Mouse (Mus musculus) small intestine, adult 2 months (tissue): ENCODE data around the gene Mrps9. TPM values are rescaled to one million over a fixed set of nuclear protein-coding genes. Genes with fewer than 3 reads are reported as not detected.

Experiments used
- H3K27ac ChIP-seq: fragments of 200-500 bp; 2 replicates; pipeline ENCODE4 v1.5.1; 2012; ENCODE audit warnings: low read depth, low read length, control low read depth, inconsistent platforms; ENCODE audit not compliant: insufficient read depth
- H3K27me3 ChIP-seq: fragments of 200-500 bp; 2 replicates; pipeline ENCODE4 v1.6.1; 2012; ENCODE audit warnings: mild to moderate bottlenecking, moderate library complexity, low read length, inconsistent platforms; ENCODE audit not compliant: control insufficient read depth, insufficient read depth
- H3K36me3 ChIP-seq: fragments of 200-500 bp; 2 replicates; pipeline ENCODE4 v1.6.1; 2012; ENCODE audit warnings: mild to moderate bottlenecking, low read length, control low read depth, inconsistent platforms; ENCODE audit not compliant: control insufficient read depth, insufficient read depth
- H3K4me1 ChIP-seq: fragments of 200-500 bp; 2 replicates; pipeline ENCODE4 v1.6.1; 2012; ENCODE audit warnings: low read length, inconsistent platforms, mixed read lengths; ENCODE audit not compliant: control insufficient read depth, insufficient read depth, insufficient read length
- H3K4me3 ChIP-seq: fragments of 200-500 bp; 2 replicates; pipeline ENCODE4 v1.5.1; 2012; ENCODE audit warnings: low read depth, mild to moderate bottlenecking, control low read depth, inconsistent platforms, low read length, moderate library complexity
- CTCF ChIP-seq: fragments of 200-500 bp; IDR thresholded peaks from 2 replicates; pipeline ENCODE4 v1.5.1; 2012; ENCODE audit warnings: low read depth, mild to moderate bottlenecking, control low read depth, inconsistent platforms, low read length, moderate library complexity, mixed read lengths; ENCODE audit not compliant: insufficient replicate concordance, insufficient read length; ENCODE audit errors: extremely low read depth
- POLR2A ChIP-seq: fragments of 200-500 bp; IDR thresholded peaks from 2 replicates; pipeline ENCODE4 v1.6.1; 2012; ENCODE audit warnings: low read depth, mild to moderate bottlenecking, control low read depth, inconsistent platforms, low read length, moderate library complexity
- WGBS: fragments of 180-500 bp; shearing (Covaris S2); methylation state at CpG from one replicate; pipeline ENCODE4 v1.1.7; 2018; 5-methylcytosine and 5-hydroxymethylcytosine counted together
- polyA plus RNA-seq: library from polyadenylated mRNA; depleted of rRNA; stranded (reverse); fragments of >200 nt; gene quantifications from 2 replicates; pipeline ENCODE4 v1.2.3, GENCODE M21; 2012

The Mrps9 gene
- polyA plus RNA-seq, 1 experiment = 16.2 TPM

DNA sequence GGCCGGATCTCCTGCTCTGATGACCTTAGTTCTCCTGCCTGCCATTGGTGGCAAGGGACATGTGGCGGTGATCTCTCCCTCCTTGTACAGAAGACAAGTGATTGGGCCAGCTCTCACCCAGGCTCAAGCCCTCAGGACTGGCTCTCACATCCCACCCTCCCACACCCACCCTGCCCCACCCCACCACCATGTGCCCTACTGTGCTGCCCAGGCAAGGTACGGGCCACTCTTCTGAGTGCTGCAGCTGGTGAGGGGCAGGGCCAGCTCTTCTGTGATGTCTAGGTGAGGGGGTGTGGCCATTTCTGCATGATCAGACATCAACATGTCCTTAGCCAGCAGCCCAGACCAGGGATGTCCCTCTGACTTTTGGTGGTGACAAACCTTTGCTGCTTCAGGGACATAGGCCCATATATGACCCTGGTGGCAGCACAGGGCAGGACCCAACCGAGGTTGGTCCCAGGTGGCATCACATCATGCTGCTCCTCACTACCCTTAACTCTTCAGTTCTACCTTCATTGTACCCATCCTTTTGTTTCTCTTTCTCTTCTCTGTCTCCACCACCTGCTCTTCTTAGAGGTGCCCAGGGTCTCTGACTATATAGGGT is 14.4 kb downstream of the Mrps9 start:
- TF ChIP-seq CTCF = no peak
- no peak for TF ChIP-seq POLR2A
- 93% methylated on average over 4 of the region's 4 CpGs for WGBS
- no peaks in the 10 kb centered on the region for H3K27me3 ChIP-seq
- peaks cover 20% of the 10 kb centered on the region for H3K36me3 ChIP-seq
- H3K27ac ChIP-seq = no peak overlapping the region
- H3K4me1 ChIP-seq = no peaks in the 10 kb centered on the region
- H3K4me3 ChIP-seq = no peak overlapping the region

DNA sequence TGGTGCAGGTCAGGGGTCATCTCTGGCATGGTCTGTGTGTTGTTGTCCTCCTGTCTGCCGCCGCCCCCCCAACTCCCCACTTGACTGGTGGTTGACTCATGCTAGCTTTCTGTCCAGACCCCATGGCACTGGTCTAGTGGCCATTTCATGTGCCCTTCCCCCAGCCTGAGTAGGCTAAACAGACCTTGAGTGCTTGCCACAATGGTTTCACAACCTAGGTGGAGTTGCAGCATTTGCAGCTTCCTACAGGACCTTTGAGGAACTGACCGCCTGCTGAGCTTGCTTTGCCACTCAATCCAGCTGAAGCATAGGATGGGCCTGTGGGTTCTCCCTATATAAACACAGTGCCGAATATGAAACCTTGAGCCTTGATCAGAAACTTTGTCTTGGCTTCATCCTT is 15.0 kb downstream of the Mrps9 start:
- TF ChIP-seq POLR2A (no peak), CTCF (no peak)
- Histone ChIP-seq H3K4me3 (no peak overlapping the region), H3K4me1 (no peaks in the 10 kb centered on the region), H3K27me3 (no peaks in the 10 kb centered on the region), H3K36me3 (peaks cover 20% of the 10 kb centered on the region), H3K27ac (no peak overlapping the region)
- 94% methylated on average over 4 of the region's 4 CpGs for WGBS

DNA sequence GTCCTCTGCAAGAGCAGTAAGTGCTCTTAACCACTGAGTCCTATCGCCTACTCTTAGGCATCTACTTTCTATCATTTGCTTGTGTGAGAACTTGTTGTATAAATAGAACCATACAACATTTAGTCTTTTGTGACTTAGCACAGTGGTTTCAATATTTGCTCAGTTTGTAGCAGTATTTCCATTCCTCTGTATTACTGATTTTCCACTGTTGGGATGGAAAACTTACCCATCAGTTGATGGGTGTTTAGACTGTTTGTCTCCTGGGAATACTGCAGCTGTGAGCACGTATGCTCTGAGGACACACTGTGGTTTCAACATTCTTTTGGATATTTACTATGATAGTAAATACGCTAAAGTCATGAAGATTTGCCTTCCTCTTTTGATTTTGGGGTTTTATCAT is 16.2 kb downstream of the Mrps9 start:
- WGBS = 88% methylated on average over 3 of the region's 3 CpGs
- no peak overlapping the region for H3K4me3 ChIP-seq

GRCm38 (mm10) chr1:42874174-42874573 is 23.1 kb downstream of the Mrps9 start:
- Histone ChIP-seq H3K27me3 (no peaks in the 10 kb centered on the region), H3K4me3 (no peak overlapping the region), H3K4me1 (no peaks in the 10 kb centered on the region), H3K27ac (no peak overlapping the region), H3K36me3 (peaks cover 2% of the 10 kb centered on the region; the same call in 1 of the 2 replicates)
- no peak for TF ChIP-seq POLR2A
- WGBS = 69% methylated on average over 2 of the region's 2 CpGs

More for the DNA sequence above, 16.2 kb downstream of the Mrps9 start:
- Histone ChIP-seq H3K36me3 (peaks cover 20% of the 10 kb centered on the region), H3K4me1 (no peaks in the 10 kb centered on the region), H3K27me3 (no peaks in the 10 kb centered on the region), H3K27ac (no peak overlapping the region)
- TF ChIP-seq CTCF (no peak), POLR2A (no peak)

DNA sequence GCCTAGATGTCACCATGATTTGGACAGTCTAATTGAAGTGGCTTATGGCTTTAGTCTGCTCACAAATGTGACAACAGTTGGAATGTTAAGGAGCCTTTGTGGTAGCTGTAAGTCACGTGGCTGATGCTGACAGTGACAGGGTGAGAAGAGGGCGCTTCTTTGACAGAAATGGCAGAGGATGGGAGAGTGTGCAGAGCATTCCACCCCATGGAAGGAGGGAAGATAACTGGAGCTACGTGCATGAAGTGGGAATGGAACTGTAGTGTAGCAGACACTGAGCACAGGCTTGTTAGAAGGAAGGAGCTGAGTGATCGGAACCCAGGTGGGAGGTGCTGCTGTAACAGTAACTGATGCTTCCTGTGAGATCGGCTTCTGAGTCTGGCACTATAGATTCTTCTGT is 24.2 kb downstream of the Mrps9 start:
- no peak for TF ChIP-seq CTCF
- TF ChIP-seq POLR2A = no peak
- Histone ChIP-seq H3K4me1 (no peaks in the 10 kb centered on the region), H3K27ac (no peak overlapping the region), H3K36me3 (peaks cover 2% of the 10 kb centered on the region; the same call in 1 of the 2 replicates), H3K4me3 (no peak overlapping the region), H3K27me3 (no peaks in the 10 kb centered on the region)
- WGBS = 94% methylated on average over 5 of the region's 5 CpGs

DNA sequence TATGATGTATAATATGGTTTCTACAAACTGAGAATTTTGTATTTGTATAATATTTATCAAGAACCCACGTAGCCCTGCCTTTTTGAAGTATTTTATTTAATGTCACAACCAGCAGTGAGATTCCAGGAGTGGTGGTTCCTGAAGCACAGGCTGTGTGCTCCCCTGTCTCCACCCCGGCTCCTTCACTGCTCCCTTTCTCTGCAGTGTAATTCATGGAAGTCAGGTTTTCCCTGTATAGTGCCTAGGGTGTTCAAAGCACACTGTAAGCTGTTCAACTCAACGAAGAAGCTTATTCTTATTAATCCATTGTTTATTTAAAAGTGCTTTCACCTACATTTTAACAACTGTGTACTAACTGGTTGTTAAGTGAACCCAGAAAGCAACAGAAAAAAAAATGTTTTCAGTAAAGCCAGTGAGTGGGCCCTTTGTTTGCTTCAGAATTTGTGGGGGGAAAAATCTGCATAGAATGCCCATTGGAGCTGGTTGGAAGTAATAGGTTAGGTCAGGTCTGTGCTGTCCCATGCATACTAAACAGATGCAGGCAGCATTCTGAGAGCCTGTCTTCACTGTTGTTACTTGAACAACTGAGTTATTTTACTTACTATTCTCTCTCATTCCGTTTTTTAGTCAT is 25.5 kb downstream of the Mrps9 start:
- Histone ChIP-seq H3K36me3 (peaks cover 2% of the 10 kb centered on the region; the same call in 1 of the 2 replicates), H3K4me3 (no peak overlapping the region), H3K27ac (no peak overlapping the region), H3K4me1 (no peaks in the 10 kb centered on the region), H3K27me3 (no peaks in the 10 kb centered on the region)
- WGBS = 91% methylated on average over 4 of the region's 4 CpGs
- TF ChIP-seq POLR2A = no peak
- TF ChIP-seq CTCF = no peak

- Histone ChIP-seq H3K36me3 (peaks cover 2% of the 10 kb centered on the region; the same call in 1 of the 2 replicates), H3K27ac (no peak overlapping the region), H3K4me3 (no peak overlapping the region), H3K4me1 (no peaks in the 10 kb centered on the region), H3K27me3 (no peaks in the 10 kb centered on the region)
- 95% methylated on average over 10 of the region's 10 CpGs for WGBS
- no peak for TF ChIP-seq POLR2A
- no peak for TF ChIP-seq CTCF
These were observed 26.2 kb downstream of the Mrps9 start for GRCm38 (mm10) chr1:42877264-42877663.
